Mouse (Mus musculus): Measurements from ENCODE around the gene Pex1. TPM values are rescaled to one million over a fixed set of nuclear protein-coding genes. Genes with fewer than 3 reads are reported as not detected.

The Pex1 gene
- polyA plus RNA-seq, 1 experiment = 25.3 TPM

DNA sequence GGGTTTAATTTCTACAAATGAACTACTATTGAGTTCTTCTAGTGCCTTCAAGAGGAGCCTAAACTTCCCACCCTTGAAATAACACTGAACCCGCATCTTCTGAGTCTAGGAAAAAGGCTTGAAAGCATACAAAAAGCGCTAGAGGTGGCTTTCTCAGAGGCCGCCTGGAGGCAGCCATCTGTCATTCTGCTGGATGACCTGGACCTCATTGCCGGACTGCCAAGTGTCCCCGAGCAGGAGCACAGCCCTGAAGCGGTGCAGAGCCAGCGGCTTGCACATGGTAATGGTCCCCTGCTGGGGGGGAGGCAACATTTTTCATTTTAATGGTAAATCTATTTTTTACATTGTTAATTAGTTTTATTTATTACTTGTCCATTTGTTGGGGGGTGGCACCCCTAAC lies 24.6 kb downstream of the Pex1 start:
- DNase-seq = peak; percentile 75 to 87
- peaks cover 11% of the 10 kb centered on the region; the same call in 1 of the 2 replicates for H3K4me1 ChIP-seq (ENCODE audit: control insufficient read depth, insufficient read depth, low read length)
- H3K4me3 ChIP-seq (replicated peaks; ENCODE audit: insufficient read depth, low read depth, low read length) = no peak overlapping the region
- no peak overlapping the region for H3K27ac ChIP-seq (ENCODE audit: insufficient read depth, low read length)
- TF ChIP-seq CTCF (IDR thresholded peaks at IDR 0.05; ENCODE audit: borderline replicate concordance, insufficient read depth, low read depth, low read length) = no peak
- TF ChIP-seq POLR2A (IDR thresholded peaks at IDR 0.05; ENCODE audit: borderline replicate concordance, insufficient read depth, low read length) = no peak
- 18% methylated on average over 7 of the region's 7 CpGs for WGBS
- no peaks in the 10 kb centered on the region for H3K27me3 ChIP-seq (ENCODE audit: control insufficient read depth, insufficient read depth, low read length)

DNA sequence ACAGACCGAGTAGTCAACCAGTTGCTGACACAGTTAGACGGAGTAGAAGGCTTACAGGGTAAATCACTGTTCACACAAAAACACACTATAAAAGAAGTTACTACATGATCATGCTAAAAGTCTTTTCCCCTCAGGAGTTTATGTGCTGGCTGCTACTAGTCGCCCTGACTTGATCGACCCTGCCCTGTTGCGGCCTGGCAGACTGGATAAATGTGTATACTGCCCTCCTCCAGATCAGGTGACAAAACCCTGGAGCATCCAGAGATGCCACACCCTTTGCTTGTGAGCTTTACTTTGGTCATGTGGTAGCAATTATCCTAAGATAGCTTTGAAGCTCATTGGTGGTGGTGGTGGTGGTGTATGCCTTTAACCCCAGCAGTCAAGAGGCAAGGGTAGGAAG lies 34.2 kb downstream of the Pex1 start:
- Histone ChIP-seq H3K27me3 (ENCODE audit: control insufficient read depth, insufficient read depth, low read length) (no peaks in the 10 kb centered on the region), H3K4me1 (ENCODE audit: control insufficient read depth, insufficient read depth, low read length) (no peaks in the 10 kb centered on the region), H3K4me3 (replicated peaks; ENCODE audit: insufficient read depth, low read depth, low read length) (no peak overlapping the region), H3K27ac (ENCODE audit: insufficient read depth, low read length) (no peak overlapping the region)
- TF ChIP-seq POLR2A (IDR thresholded peaks at IDR 0.05; ENCODE audit: borderline replicate concordance, insufficient read depth, low read length) (no peak), CTCF (IDR thresholded peaks at IDR 0.05; ENCODE audit: borderline replicate concordance, insufficient read depth, low read depth, low read length) (no peak)
- WGBS = 95% methylated on average over 5 of the region's 5 CpGs
- no peak for DNase-seq

DNA sequence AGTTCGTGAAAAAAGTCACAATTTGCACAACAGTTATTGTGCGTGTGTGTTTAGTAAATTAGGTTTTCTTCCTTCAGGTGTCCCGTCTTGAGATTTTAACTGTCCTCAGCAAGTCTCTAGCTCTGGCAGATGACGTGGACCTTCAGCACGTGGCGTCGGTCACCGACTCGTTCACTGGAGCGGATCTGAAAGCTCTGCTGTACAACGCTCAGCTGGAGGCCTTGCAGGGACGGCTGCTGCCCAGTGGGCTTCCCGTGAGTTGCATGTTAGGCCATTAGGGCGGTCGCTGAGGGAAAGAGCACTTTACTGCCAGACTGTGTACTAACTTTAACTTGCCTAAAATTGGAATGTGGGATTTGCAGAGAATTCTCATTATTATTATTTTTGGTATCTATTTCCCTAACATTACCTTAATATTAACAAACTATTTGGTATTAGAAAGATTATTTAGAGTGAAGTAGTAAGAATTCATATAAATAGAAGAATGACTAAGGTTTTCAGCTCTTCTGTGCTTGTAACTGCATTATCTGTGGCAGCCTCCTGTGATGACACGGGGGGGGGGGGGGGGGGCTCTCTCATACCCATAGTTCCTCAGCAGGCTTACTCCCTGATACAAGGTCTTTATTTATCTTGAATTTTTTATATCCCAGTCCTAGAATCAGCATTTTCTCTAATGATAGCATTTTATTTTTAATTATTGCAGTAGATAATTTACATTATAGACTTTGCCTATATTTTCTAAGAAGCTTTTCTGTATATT lies 35.8 kb downstream of the Pex1 start:
- Histone ChIP-seq H3K4me1 (ENCODE audit: control insufficient read depth, insufficient read depth, low read length) (no peaks in the 10 kb centered on the region), H3K4me3 (replicated peaks; ENCODE audit: insufficient read depth, low read depth, low read length) (no peak overlapping the region), H3K27ac (ENCODE audit: insufficient read depth, low read length) (no peak overlapping the region), H3K27me3 (ENCODE audit: control insufficient read depth, insufficient read depth, low read length) (no peaks in the 10 kb centered on the region)
- TF ChIP-seq POLR2A (IDR thresholded peaks at IDR 0.05; ENCODE audit: borderline replicate concordance, insufficient read depth, low read length) (no peak), CTCF (IDR thresholded peaks at IDR 0.05; ENCODE audit: borderline replicate concordance, insufficient read depth, low read depth, low read length) (no peak)
- 26% methylated on average over 16 of the region's 16 CpGs for WGBS
- no peak for DNase-seq

DNA sequence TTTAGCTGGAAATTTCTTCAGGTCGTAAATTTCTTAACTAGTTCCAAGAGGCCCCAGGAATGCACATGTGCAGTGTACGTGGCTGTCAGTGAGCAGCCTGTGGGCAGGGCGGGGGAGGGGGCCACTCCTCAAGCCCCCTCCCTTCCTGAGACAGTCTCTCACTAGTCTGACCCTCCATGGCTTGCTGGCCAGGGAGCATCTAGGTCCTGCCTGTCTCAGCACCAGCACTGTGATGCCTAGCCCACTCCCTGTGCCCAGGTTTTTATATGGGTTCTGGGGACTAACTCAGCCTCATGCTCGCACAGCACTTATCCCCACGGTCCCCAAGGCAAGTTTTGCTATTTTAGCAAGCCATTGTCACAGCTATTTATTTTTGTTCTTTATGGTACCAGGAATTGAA lies 36.4 kb downstream of the Pex1 start:
- no peak for DNase-seq
- TF ChIP-seq POLR2A (IDR thresholded peaks at IDR 0.05; ENCODE audit: borderline replicate concordance, insufficient read depth, low read length) = no peak
- no peak for TF ChIP-seq CTCF (IDR thresholded peaks at IDR 0.05; ENCODE audit: borderline replicate concordance, insufficient read depth, low read depth, low read length)
- 90% methylated on average over 5 of the region's 5 CpGs for WGBS
- Histone ChIP-seq H3K27me3 (ENCODE audit: control insufficient read depth, insufficient read depth, low read length) (no peaks in the 10 kb centered on the region), H3K27ac (ENCODE audit: insufficient read depth, low read length) (no peak overlapping the region), H3K4me1 (ENCODE audit: control insufficient read depth, insufficient read depth, low read length) (no peaks in the 10 kb centered on the region), H3K4me3 (replicated peaks; ENCODE audit: insufficient read depth, low read depth, low read length) (no peak overlapping the region)

DNA sequence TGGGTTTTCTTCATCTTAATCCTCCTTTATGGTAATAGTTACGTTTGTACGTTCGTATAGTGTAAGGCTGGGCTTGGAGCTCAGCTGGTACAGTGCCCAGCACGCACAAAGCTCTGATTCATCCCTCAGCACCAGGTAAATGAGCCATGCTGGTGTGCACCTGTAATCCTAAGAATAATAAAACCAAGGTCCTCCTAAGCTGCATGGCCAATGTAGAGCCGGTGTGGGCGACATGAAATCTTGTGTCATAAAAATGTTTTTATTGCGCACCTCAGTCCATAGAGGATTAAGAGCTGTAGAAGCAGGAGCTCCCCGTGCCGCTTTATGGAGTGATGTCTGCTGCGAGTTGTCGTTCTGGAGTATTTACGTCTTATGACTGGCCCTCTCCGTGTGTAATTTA lies 37.4 kb downstream of the Pex1 start:
- Histone ChIP-seq H3K27me3 (ENCODE audit: control insufficient read depth, insufficient read depth, low read length) (no peaks in the 10 kb centered on the region), H3K4me1 (ENCODE audit: control insufficient read depth, insufficient read depth, low read length) (no peaks in the 10 kb centered on the region), H3K4me3 (replicated peaks; ENCODE audit: insufficient read depth, low read depth, low read length) (no peak overlapping the region), H3K27ac (ENCODE audit: insufficient read depth, low read length) (no peak overlapping the region)
- TF ChIP-seq POLR2A (IDR thresholded peaks at IDR 0.05; ENCODE audit: borderline replicate concordance, insufficient read depth, low read length) = no peak
- no peak for TF ChIP-seq CTCF (IDR thresholded peaks at IDR 0.05; ENCODE audit: borderline replicate concordance, insufficient read depth, low read depth, low read length)
- no peak for DNase-seq
- 94% methylated on average over 13 of the region's 13 CpGs for WGBS

DNA sequence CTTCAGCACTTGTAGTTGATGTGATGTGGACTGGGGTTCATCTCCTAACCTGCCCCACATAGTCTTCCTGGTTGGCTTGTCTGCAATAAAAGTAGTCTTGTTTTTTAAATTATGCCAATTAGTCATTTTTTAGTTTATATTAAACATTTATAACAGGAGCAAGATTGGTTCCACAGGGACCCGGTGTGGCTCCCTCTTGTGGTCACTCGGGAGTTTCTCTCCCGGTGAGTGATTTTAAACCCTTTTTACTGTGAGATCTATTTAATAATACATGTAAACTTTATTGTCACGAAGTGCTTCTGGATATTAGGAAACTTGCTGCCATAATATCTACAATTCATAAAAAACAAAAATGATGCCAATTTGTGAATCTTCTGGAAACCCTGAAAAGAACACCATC lies 38.1 kb downstream of the Pex1 start:
- no peak for TF ChIP-seq CTCF (IDR thresholded peaks at IDR 0.05; ENCODE audit: borderline replicate concordance, insufficient read depth, low read depth, low read length)
- no peak for TF ChIP-seq POLR2A (IDR thresholded peaks at IDR 0.05; ENCODE audit: borderline replicate concordance, insufficient read depth, low read length)
- 74% methylated on average over 4 of the region's 4 CpGs for WGBS
- Histone ChIP-seq H3K4me1 (ENCODE audit: control insufficient read depth, insufficient read depth, low read length) (no peaks in the 10 kb centered on the region), H3K4me3 (replicated peaks; ENCODE audit: insufficient read depth, low read depth, low read length) (no peak overlapping the region), H3K27me3 (ENCODE audit: control insufficient read depth, insufficient read depth, low read length) (no peaks in the 10 kb centered on the region), H3K27ac (ENCODE audit: insufficient read depth, low read length) (no peak overlapping the region)
- no peak for DNase-seq

DNA sequence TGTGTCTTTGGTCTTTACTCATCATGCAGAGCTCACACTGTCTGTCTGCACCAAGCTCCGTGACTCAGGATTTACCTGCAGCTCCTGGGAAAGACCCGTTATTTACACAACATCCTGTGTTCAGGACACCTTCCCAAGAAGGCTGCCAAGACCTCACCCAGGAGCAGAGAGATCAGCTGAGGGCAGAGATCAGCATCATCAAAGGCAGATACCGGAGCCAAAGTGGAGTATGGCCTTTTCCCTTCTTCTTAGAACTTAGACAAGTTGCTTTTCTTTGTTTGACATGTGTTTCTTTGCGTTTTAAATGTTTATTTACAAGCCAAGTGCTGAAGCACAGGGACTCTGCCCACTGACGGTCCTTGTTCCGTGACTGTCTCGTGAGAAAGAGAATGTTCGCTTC lies 39.4 kb downstream of the Pex1 start:
- H3K27me3 ChIP-seq (ENCODE audit: control insufficient read depth, insufficient read depth, low read length) = no peaks in the 10 kb centered on the region

DNA sequence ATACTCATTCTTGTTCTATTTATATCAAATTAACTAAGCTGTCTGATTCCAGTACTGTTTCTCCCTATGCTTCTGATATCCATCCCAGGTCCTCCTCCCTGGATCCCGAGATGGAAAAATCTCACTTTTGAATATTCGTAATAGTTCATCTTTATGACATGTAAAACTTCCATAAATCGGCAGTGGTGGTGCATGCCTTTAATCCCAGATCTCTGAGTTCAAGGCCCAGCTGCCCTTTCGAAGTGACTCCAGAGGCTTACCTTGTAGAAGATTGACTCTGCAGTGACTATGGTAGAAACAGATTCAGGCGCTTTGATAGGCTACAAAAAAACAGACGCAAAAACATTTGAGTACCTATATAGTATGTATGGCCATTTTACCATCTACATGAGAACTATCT lies 48.8 kb downstream of the Pex1 start:
- H3K4me3 ChIP-seq (replicated peaks; ENCODE audit: insufficient read depth, low read depth, low read length) = no peak overlapping the region
- 94% methylated on average over 6 of the region's 6 CpGs for WGBS
- DNase-seq = no peak
- TF ChIP-seq POLR2A (IDR thresholded peaks at IDR 0.05; ENCODE audit: borderline replicate concordance, insufficient read depth, low read length) = no peak
- no peak for TF ChIP-seq CTCF (IDR thresholded peaks at IDR 0.05; ENCODE audit: borderline replicate concordance, insufficient read depth, low read depth, low read length)
- no peak overlapping the region for H3K27ac ChIP-seq (ENCODE audit: insufficient read depth, low read length)
- no peaks in the 10 kb centered on the region for H3K27me3 ChIP-seq (ENCODE audit: control insufficient read depth, insufficient read depth, low read length)
- H3K4me1 ChIP-seq (ENCODE audit: control insufficient read depth, insufficient read depth, low read length) = no peaks in the 10 kb centered on the region

More for the DNA sequence above, 39.4 kb downstream of the Pex1 start:
- TF ChIP-seq CTCF (IDR thresholded peaks at IDR 0.05; ENCODE audit: borderline replicate concordance, insufficient read depth, low read depth, low read length) (no peak), POLR2A (IDR thresholded peaks at IDR 0.05; ENCODE audit: borderline replicate concordance, insufficient read depth, low read length) (no peak)
- Histone ChIP-seq H3K27ac (ENCODE audit: insufficient read depth, low read length) (no peak overlapping the region), H3K4me1 (ENCODE audit: control insufficient read depth, insufficient read depth, low read length) (no peaks in the 10 kb centered on the region), H3K4me3 (replicated peaks; ENCODE audit: insufficient read depth, low read depth, low read length) (no peak overlapping the region)
- WGBS = 88% methylated on average over 8 of the region's 8 CpGs
- DNase-seq = no peak
